Mouse (Mus musculus): ENCODE data around the gene Cd300lg.

- no peak for TF ChIP-seq POLR2A (IDR thresholded peaks at IDR 0.05; ENCODE audit: borderline replicate concordance, control insufficient read depth, low read depth, low read length)
- TF ChIP-seq CTCF (IDR thresholded peaks at IDR 0.05; ENCODE audit: control insufficient read depth, insufficient read depth, low read length), result no peak
Measured at GRCm38 (mm10) chr11:101999466-101999865, 41.8 kb upstream of the Cd300lg start.

All from bone marrow, adult 2 months (tissue).